Mouse (Mus musculus) thymus, adult 2 months (tissue): ENCODE data around the gene Cubn. TPM values are rescaled to one million over a fixed set of nuclear protein-coding genes. Genes with fewer than 3 reads are reported as not detected.

Experiments used
- DNase-seq: peaks from one replicate; pipeline ENCODE4 v3.0.0; 2021
- H3K27ac ChIP-seq: fragments of 200-500 bp; 2 replicates; pipeline ENCODE4 v1.5.1; 2012; ENCODE audit warnings: low read length, control low read depth; ENCODE audit not compliant: control insufficient read depth, insufficient read depth
- H3K27me3 ChIP-seq: fragments of 200-500 bp; 2 replicates; pipeline ENCODE4 v1.6.1; 2012; ENCODE audit warnings: mild to moderate bottlenecking, low read length, moderate library complexity, mixed read lengths; ENCODE audit not compliant: control insufficient read depth, insufficient read depth
- H3K36me3 ChIP-seq: fragments of 200-500 bp; 2 replicates; pipeline ENCODE4 v1.6.1; 2012; ENCODE audit warnings: mild to moderate bottlenecking, low read length, moderate library complexity; ENCODE audit not compliant: control insufficient read depth, insufficient read depth
- H3K4me1 ChIP-seq: fragments of 200-500 bp; replicated peaks from 2 replicates; pipeline ENCODE4 v1.6.1; 2012; ENCODE audit warnings: low read length; ENCODE audit not compliant: control insufficient read depth, insufficient read depth
- H3K4me3 ChIP-seq: fragments of 200-500 bp; 2 replicates; pipeline ENCODE4 v1.5.1; 2012; ENCODE audit warnings: mild to moderate bottlenecking, low read length, control low read depth, moderate library complexity; ENCODE audit not compliant: control insufficient read depth, insufficient read depth
- CTCF ChIP-seq: fragments of 200-500 bp; IDR thresholded peaks from 2 replicates; pipeline ENCODE4 v1.5.1; 2012; ENCODE audit warnings: mild to moderate bottlenecking, control low read depth, low read length, moderate library complexity, borderline replicate concordance; ENCODE audit not compliant: control insufficient read depth, poor library complexity, insufficient read depth; ENCODE audit errors: extremely low read depth
- POLR2A ChIP-seq: fragments of 200-500 bp; IDR thresholded peaks from 2 replicates; pipeline ENCODE4 v1.6.1; 2012; ENCODE audit warnings: mild to moderate bottlenecking, low read length, control low read depth, moderate library complexity; ENCODE audit not compliant: control insufficient read depth, poor library complexity, insufficient read depth; ENCODE audit errors: extremely low read depth
- WGBS: fragments of 180-500 bp; shearing (Covaris S2); methylation state at CpG from one replicate; pipeline ENCODE4 v1.1.7; 2018; 5-methylcytosine and 5-hydroxymethylcytosine counted together
- polyA plus RNA-seq: library from polyadenylated mRNA; depleted of rRNA; stranded (reverse); fragments of >200 nt; gene quantifications from 2 replicates; pipeline ENCODE4 v1.2.3, GENCODE M21; 2012

Cubn gene
- polyA plus RNA-seq, 1 experiment: 0.05 TPM

DNA sequence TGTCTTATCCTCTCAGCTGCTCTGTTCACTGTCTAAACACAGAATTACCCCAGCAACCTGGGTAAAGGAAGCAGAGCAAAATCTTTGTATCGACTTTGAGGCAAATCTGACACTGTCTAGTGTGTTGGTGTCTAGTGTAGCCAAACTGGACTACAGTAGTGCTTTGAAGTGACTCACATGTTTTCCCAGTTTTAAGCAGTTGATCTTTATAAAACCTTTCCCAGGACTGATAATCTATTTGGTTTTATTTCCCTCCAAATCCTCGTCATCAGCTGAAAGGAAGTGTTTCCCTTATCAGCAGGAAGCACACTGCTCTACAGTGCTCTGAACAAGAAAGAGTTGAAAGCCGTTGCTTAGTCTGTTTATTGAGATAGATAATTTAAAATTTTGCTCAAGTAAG is 100.6 kb downstream of the Cubn start:
- H3K4me3 ChIP-seq: no peak overlapping the region
- no peak for DNase-seq
- TF ChIP-seq CTCF (no peak), POLR2A (no peak)
- H3K4me1 ChIP-seq: no peaks in the 10 kb centered on the region
- H3K36me3 ChIP-seq: no peaks in the 10 kb centered on the region
- 7% methylated on average over 3 of the region's 3 CpGs for WGBS
- H3K27me3 ChIP-seq: no peaks in the 10 kb centered on the region
- no peak overlapping the region for H3K27ac ChIP-seq

DNA sequence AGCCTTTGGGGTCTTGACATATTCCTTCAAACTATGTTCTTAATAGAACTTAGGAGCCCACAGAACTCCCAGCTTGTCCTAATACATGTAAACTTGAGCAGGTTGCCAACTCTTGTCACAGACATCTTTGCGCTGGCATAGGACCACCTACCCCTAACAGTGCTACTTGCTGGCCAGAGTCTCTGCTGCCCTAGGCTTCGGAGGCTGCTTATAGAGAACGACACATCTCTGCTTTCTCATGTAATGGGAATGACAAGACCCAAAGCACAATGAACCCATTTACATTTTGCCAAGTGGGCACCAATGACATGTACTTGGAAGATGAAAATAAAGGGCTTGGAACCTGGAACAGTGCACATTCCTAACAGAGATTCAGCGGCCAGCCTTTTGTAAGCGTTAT is 105.0 kb downstream of the Cubn start:
- Histone ChIP-seq H3K27ac (no peak overlapping the region), H3K4me3 (no peak overlapping the region), H3K36me3 (no peaks in the 10 kb centered on the region), H3K27me3 (no peaks in the 10 kb centered on the region), H3K4me1 (no peaks in the 10 kb centered on the region)
- TF ChIP-seq CTCF (no peak), POLR2A (no peak)
- no peak for DNase-seq
- over 99% methylated on average over 5 of the region's 5 CpGs for WGBS

DNA sequence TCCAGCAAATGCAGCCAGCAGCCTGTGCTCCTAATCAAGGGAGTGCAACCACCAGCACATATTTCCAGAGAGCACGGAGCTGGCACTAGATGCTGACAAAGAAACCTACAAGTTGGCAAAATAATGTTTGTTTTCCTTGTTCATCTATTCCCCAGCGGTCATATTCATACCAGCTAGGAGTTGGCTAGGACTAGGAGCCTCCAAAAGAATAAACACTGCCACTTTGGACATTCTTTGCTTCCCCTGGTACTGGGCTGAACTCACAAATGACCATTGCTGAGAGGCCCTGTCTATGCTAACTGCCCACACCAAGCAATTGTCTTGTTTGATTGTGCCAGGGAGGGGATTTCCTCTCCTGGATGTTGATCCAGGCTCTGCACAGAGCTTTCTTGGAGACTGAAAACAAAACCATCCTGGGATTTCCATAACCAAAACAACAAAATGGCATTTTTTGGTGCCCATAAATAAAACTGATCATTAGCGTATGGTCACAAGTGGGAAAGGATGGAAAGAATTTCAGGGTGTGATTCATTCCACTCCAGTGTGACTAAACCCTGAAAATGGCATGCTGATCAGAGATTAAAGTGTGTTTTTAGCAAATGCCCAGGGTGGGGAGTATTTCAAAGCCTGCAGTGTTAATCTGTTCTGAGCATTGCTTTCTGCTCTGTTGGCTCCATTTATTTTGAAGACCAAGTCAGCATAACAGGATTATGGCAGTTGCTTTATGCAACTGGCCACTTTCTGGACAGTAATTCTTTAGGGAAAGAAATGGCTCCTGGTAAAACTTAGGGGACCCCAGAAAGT is 105.9 kb downstream of the Cubn start:
- DNase-seq: no peak
- Histone ChIP-seq H3K4me1 (no peaks in the 10 kb centered on the region), H3K27me3 (no peaks in the 10 kb centered on the region), H3K27ac (no peak overlapping the region), H3K36me3 (no peaks in the 10 kb centered on the region), H3K4me3 (no peak overlapping the region)
- WGBS: 96% methylated on average over 3 of the region's 3 CpGs
- TF ChIP-seq CTCF: no peak
- no peak for TF ChIP-seq POLR2A

DNA sequence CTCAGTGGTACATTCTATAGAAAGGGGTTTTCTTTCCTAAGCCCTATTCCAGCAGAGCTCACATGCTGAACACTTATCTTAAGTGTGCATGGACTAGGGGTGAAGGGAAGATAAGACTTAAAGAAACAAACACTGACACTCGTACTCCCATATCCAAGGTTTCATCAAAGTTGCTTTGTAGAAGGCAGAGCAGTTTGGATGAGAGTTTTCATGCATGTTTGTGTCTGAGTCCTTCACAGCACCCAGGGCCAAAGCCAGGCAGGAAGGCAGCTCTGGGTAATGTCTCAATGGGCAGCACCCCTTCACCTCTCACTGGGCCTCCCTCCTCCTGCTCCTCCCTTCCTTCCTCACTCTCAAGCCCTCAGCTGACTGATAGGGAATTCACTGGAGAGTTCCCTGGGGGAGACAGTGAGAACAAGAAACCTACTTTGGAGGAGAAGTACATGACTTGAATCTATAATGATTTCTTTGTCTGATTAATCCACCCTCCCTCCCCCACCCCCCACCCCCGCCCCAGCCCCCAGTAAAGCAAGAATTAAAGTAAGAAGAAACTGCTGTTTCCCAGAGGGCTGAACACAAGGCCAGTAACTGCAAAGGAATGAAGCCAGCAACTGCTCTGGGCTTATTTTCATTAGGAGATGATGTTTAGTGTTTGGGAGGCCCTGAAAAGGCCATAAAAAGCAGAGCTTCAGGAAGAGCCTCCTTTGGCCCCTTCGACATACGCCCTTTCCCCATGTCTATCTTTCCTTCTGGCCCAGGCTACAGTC is 106.7 kb downstream of the Cubn start:
- H3K27ac ChIP-seq: no peak overlapping the region
- H3K4me3 ChIP-seq: no peak overlapping the region
- TF ChIP-seq POLR2A (no peak), CTCF (no peak)
- H3K4me1 ChIP-seq: no peaks in the 10 kb centered on the region
- no peaks in the 10 kb centered on the region for H3K27me3 ChIP-seq
- 97% methylated on average over 4 of the region's 4 CpGs for WGBS
- no peak for DNase-seq
- no peaks in the 10 kb centered on the region for H3K36me3 ChIP-seq

DNA sequence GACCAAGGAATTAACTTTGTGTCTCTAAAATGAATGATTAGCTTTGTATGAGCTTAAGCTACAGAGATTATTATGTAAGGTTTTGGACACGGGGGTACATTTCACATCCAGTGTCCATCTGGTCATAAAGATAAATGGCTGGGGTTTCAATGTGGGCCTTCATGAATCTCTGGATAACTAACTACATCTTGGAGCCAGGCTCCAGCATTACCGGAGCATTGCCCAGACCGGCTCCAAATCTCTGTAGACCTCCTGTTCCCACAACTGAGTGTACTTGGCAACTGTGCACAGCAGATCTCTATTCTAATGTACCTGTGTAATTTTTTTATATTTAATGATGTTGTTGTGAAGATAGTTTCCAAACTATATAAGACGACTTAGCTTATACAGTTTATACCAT is 115.4 kb downstream of the Cubn start:
- Histone ChIP-seq H3K4me3 (no peak overlapping the region), H3K27ac (no peak overlapping the region), H3K36me3 (no peaks in the 10 kb centered on the region), H3K4me1 (no peaks in the 10 kb centered on the region), H3K27me3 (no peaks in the 10 kb centered on the region)
- no peak for TF ChIP-seq POLR2A
- no peak for TF ChIP-seq CTCF
- DNase-seq: no peak
- WGBS: 97% methylated on average over 4 of the region's 4 CpGs

DNA sequence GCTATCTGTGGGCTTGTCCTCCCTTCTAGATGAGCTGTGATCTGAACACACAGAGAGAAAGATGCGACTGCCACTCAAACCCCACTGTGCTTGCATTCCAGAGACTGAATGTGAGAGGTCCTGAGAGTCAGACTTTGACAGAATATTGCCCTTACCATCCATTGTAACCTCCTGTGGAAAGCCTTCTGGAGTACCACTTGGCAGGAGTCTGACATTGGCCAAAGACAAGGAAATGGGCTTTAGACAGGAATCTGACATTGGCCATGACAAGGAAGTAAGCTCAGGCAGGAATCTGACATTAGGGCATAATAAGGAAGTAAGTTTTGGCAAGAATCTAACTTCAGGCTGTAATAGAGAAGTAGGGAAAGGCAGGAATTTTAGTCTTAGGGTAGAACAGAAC is 118.3 kb downstream of the Cubn start:
- H3K36me3 ChIP-seq: no peaks in the 10 kb centered on the region
- 87% methylated on average over 1 of the region's 1 CpGs for WGBS
- no peak overlapping the region for H3K4me3 ChIP-seq
- H3K4me1 ChIP-seq: no peaks in the 10 kb centered on the region
- H3K27ac ChIP-seq: no peak overlapping the region
- no peaks in the 10 kb centered on the region for H3K27me3 ChIP-seq
- no peak for TF ChIP-seq POLR2A
- no peak for TF ChIP-seq CTCF
- DNase-seq: no peak

DNA sequence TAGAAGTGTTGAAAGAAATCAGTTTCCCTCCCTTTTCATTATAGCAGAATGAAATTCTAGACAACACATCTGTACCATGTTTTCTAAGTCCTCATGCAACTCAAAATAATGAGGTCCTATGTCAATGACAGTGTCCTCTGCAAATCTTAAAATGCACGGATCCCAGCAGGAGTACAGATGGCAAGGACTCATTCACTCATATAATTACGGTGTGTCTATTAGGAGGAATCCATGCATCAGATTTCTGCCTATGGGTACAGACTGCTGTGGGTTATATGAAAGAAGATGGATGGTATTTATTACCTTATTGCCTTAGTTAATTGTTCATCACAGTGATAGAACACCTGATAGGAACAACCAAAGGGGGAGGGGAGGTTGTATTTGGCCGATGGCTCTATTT is 118.8 kb downstream of the Cubn start:
- Histone ChIP-seq H3K27me3 (no peaks in the 10 kb centered on the region), H3K36me3 (no peaks in the 10 kb centered on the region), H3K4me1 (no peaks in the 10 kb centered on the region), H3K27ac (no peak overlapping the region), H3K4me3 (no peak overlapping the region)
- TF ChIP-seq POLR2A: no peak
- no peak for DNase-seq
- WGBS: 97% methylated on average over 3 of the region's 3 CpGs
